Mouse (Mus musculus): Measurements from ENCODE around the gene Supt4a. TPM values are rescaled to one million over a fixed set of nuclear protein-coding genes. Genes with fewer than 3 reads are reported as not detected.

Gene Supt4a
- polyA plus RNA-seq, 1 experiment from 2014 or later: 177 TPM

GRCm38 (mm10) chr11:87708979-87709378 is 28.4 kb upstream of the Supt4a start:
- H3K4me2 ChIP-seq (replicated peaks): no peak overlapping the region
- 81% methylated on average over 5 of the region's 5 CpGs for WGBS

GRCm38 (mm10) chr11:87709513-87710261 is 27.7 kb upstream of the Supt4a start:
- Histone ChIP-seq H3K4me1 (replicated peaks) (peaks cover 9% of the 10 kb centered on the region; the same call in 1 of the 2 replicates), H3K4me2 (replicated peaks) (peak overlapping the region; percentile 42), H3K36me3 (no peaks in the 10 kb centered on the region), H3K27ac (no peak overlapping the region), H3K9ac (replicated peaks) (peak overlapping the region; percentile 6), H3K9me3 (no peaks in the 10 kb centered on the region), H3K4me3 (replicated peaks) (peak overlapping the region; percentile 10), H3K27me3 (peaks cover 17% of the 10 kb centered on the region)
- ATAC-seq: no peak
- WGBS: 15% methylated on average over 21 of the region's 21 CpGs

More at GRCm38 (mm10) chr11:87708979-87709378, 28.4 kb upstream of the Supt4a start:
- Histone ChIP-seq H3K4me3 (replicated peaks) (no peak overlapping the region), H3K9me3 (no peaks in the 10 kb centered on the region), H3K9ac (replicated peaks) (no peak overlapping the region), H3K27me3 (peaks cover 17% of the 10 kb centered on the region), H3K27ac (no peak overlapping the region), H3K36me3 (no peaks in the 10 kb centered on the region), H3K4me1 (replicated peaks) (peaks cover 9% of the 10 kb centered on the region; the same call in 1 of the 2 replicates)
- no peak for ATAC-seq

GRCm38 (mm10) chr11:87710262-87710615 is 27.1 kb upstream of the Supt4a start:
- ATAC-seq: no peak
- Histone ChIP-seq H3K36me3 (no peaks in the 10 kb centered on the region), H3K4me3 (replicated peaks) (peak overlapping the region; percentile 10; the same call in 1 of the 2 replicates), H3K4me2 (replicated peaks) (peak overlapping the region; percentile 42), H3K9me3 (no peaks in the 10 kb centered on the region), H3K27ac (no peak overlapping the region), H3K9ac (replicated peaks) (no peak overlapping the region), H3K4me1 (replicated peaks) (peaks cover 9% of the 10 kb centered on the region; the same call in 1 of the 2 replicates), H3K27me3 (peaks cover 17% of the 10 kb centered on the region)
- 60% methylated on average over 7 of the region's 7 CpGs for WGBS

- H3K27ac ChIP-seq: no peak overlapping the region
- H3K4me1 ChIP-seq (replicated peaks): peaks cover 9% of the 10 kb centered on the region; the same call in 1 of the 2 replicates
- no peaks in the 10 kb centered on the region for H3K36me3 ChIP-seq
- H3K27me3 ChIP-seq: peaks cover 17% of the 10 kb centered on the region
- no peak for ATAC-seq
- H3K4me3 ChIP-seq (replicated peaks): no peak overlapping the region
- WGBS: 84% methylated on average over 4 of the region's 4 CpGs
- H3K9me3 ChIP-seq: no peaks in the 10 kb centered on the region
- no peak overlapping the region for H3K9ac ChIP-seq (replicated peaks)
- no peak overlapping the region for H3K4me2 ChIP-seq (replicated peaks)
Measured at GRCm38 (mm10) chr11:87712188-87712587, 25.2 kb upstream of the Supt4a start.

- no peaks in the 10 kb centered on the region for H3K9me3 ChIP-seq
- ATAC-seq: no peak
- 0 out of 2 replicates have a peak, but pooled peaks cover 6% of the 10 kb centered on the region for H3K4me1 ChIP-seq (replicated peaks)
- 0 out of 2 replicates have a peak, but pooled peaks cover 4% of the 10 kb centered on the region for H3K27me3 ChIP-seq
- no peak overlapping the region for H3K27ac ChIP-seq
- H3K36me3 ChIP-seq: no peaks in the 10 kb centered on the region
- WGBS: 82% methylated on average over 4 of the region's 4 CpGs
- no peak overlapping the region for H3K4me3 ChIP-seq (replicated peaks)
- no peak overlapping the region for H3K9ac ChIP-seq (replicated peaks)
- H3K4me2 ChIP-seq (replicated peaks): no peak overlapping the region
Measured at GRCm38 (mm10) chr11:87715999-87716398, 21.4 kb upstream of the Supt4a start.

GRCm38 (mm10) chr11:87719526-87719925 is 17.8 kb upstream of the Supt4a start:
- WGBS: 54% methylated on average over 7 of the region's 7 CpGs
- 0 out of 2 replicates have a peak, but pooled peaks cover 6% of the 10 kb centered on the region for H3K4me1 ChIP-seq (replicated peaks)
- no peak overlapping the region for H3K4me3 ChIP-seq (replicated peaks)
- no peak overlapping the region; the same call in 1 of the 2 replicates for H3K27ac ChIP-seq
- no peaks in the 10 kb centered on the region for H3K36me3 ChIP-seq
- H3K9ac ChIP-seq (replicated peaks): 0 out of 2 replicates have a peak overlapping the region, but pooled peaks have one; percentile 19
- ATAC-seq: no peak
- H3K27me3 ChIP-seq: no peaks in the 10 kb centered on the region
- no peak overlapping the region for H3K4me2 ChIP-seq (replicated peaks)
- H3K9me3 ChIP-seq: no peaks in the 10 kb centered on the region

GRCm38 (mm10) chr11:87720324-87720723 is 17.0 kb upstream of the Supt4a start:
- Histone ChIP-seq H3K9me3 (no peaks in the 10 kb centered on the region), H3K9ac (replicated peaks) (no peak overlapping the region), H3K27ac (no peak overlapping the region), H3K36me3 (no peaks in the 10 kb centered on the region), H3K4me1 (replicated peaks) (0 out of 2 replicates have a peak, but pooled peaks cover 6% of the 10 kb centered on the region), H3K4me2 (replicated peaks) (no peak overlapping the region), H3K4me3 (replicated peaks) (no peak overlapping the region), H3K27me3 (no peaks in the 10 kb centered on the region)
- WGBS: 52% methylated on average over 9 of the region's 9 CpGs
- no peak for ATAC-seq

- H3K4me3 ChIP-seq (replicated peaks): no peak overlapping the region
- H3K4me2 ChIP-seq (replicated peaks): no peak overlapping the region
- H3K27ac ChIP-seq: no peak overlapping the region
- H3K4me1 ChIP-seq (replicated peaks): peaks cover 11% of the 10 kb centered on the region
- WGBS: 76% methylated on average over 9 of the region's 9 CpGs
- H3K36me3 ChIP-seq: no peaks in the 10 kb centered on the region
- no peak for ATAC-seq
- no peaks in the 10 kb centered on the region for H3K9me3 ChIP-seq
- H3K9ac ChIP-seq (replicated peaks): no peak overlapping the region
- no peaks in the 10 kb centered on the region for H3K27me3 ChIP-seq
Measured at GRCm38 (mm10) chr11:87720839-87721238, 16.5 kb upstream of the Supt4a start.

GRCm38 (mm10) chr11:87722168-87722567 is 15.2 kb upstream of the Supt4a start:
- Histone ChIP-seq H3K9me3 (no peaks in the 10 kb centered on the region), H3K4me1 (replicated peaks) (peaks cover 16% of the 10 kb centered on the region), H3K4me2 (replicated peaks) (no peak overlapping the region), H3K27me3 (no peaks in the 10 kb centered on the region), H3K4me3 (replicated peaks) (no peak overlapping the region), H3K9ac (replicated peaks) (no peak overlapping the region), H3K27ac (no peak overlapping the region), H3K36me3 (no peaks in the 10 kb centered on the region)
- ATAC-seq: no peak
- 85% methylated on average over 3 of the region's 3 CpGs for WGBS

- Histone ChIP-seq H3K27me3 (no peaks in the 10 kb centered on the region), H3K27ac (no peak overlapping the region), H3K4me2 (replicated peaks) (no peak overlapping the region), H3K4me3 (replicated peaks) (no peak overlapping the region), H3K36me3 (no peaks in the 10 kb centered on the region), H3K9me3 (no peaks in the 10 kb centered on the region), H3K9ac (replicated peaks) (no peak overlapping the region), H3K4me1 (replicated peaks) (peaks cover 16% of the 10 kb centered on the region)
- 83% methylated on average over 4 of the region's 4 CpGs for WGBS
- ATAC-seq: no peak
Measured at GRCm38 (mm10) chr11:87722891-87723290, 14.5 kb upstream of the Supt4a start.

- no peak overlapping the region for H3K27ac ChIP-seq
Measured at GRCm38 (mm10) chr11:87725515-87725914, 11.8 kb upstream of the Supt4a start.

GRCm38 (mm10) chr11:87725964-87726562 is 11.3 kb upstream of the Supt4a start:
- no peaks in the 10 kb centered on the region for H3K27me3 ChIP-seq
- H3K36me3 ChIP-seq: no peaks in the 10 kb centered on the region
- WGBS: 21% methylated on average over 6 of the region's 6 CpGs
- H3K27ac ChIP-seq: no peak overlapping the region
- no peak overlapping the region; the same call in 1 of the 2 replicates for H3K9ac ChIP-seq (replicated peaks)
- H3K4me2 ChIP-seq (replicated peaks): no peak overlapping the region; the same call in 1 of the 2 replicates
- H3K9me3 ChIP-seq: no peaks in the 10 kb centered on the region
- no peak overlapping the region for H3K4me3 ChIP-seq (replicated peaks)
- peak; percentile 60 for ATAC-seq
- peaks cover 10% of the 10 kb centered on the region for H3K4me1 ChIP-seq (replicated peaks)

More at GRCm38 (mm10) chr11:87725515-87725914, 11.8 kb upstream of the Supt4a start:
- Histone ChIP-seq H3K4me1 (replicated peaks) (peaks cover 10% of the 10 kb centered on the region), H3K9me3 (no peaks in the 10 kb centered on the region), H3K27me3 (no peaks in the 10 kb centered on the region), H3K36me3 (no peaks in the 10 kb centered on the region), H3K4me2 (replicated peaks) (no peak overlapping the region; the same call in 1 of the 2 replicates), H3K4me3 (replicated peaks) (no peak overlapping the region), H3K9ac (replicated peaks) (no peak overlapping the region; the same call in 1 of the 2 replicates)
- ATAC-seq: no peak
